Mouse (Mus musculus): Measurements from ENCODE around the gene Havcr1. TPM values are rescaled to one million over a fixed set of nuclear protein-coding genes. Genes with fewer than 3 reads are reported as not detected.
"Not testable (repeated sequence)": the region's sequence is repeated elsewhere in the genome, so short reads cannot be mapped to it uniquely, and the experiment has no call there.

Gene Havcr1
- polyA plus RNA-seq, 1 experiment from 2014 or later = 2.7 TPM

DNA sequence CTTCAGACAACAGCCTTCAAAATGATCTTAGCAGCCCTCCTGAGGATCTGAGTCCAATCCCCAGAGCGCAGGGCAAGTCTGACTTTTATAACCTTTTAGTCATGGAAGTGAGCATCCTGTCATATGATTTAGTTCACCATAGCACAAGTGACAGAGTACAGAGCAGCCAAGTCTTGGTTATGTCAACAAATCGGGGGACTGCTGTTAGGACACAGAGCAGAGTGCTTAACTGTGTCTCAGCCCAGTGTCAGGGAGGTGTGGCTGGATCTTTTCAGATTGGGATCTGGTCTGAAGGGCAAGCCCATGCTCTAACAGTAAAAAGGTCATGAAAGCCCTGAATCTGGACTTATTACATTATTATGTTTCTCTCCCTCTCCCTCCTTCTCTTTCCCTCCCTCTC, 18.8 kb downstream of the Havcr1 start:
- ATAC-seq (ENCODE audit: insufficient read depth) (peak; percentile 70; the same call in 1 of the 2 replicates), DNase-seq (peak; percentile 28)
- Histone ChIP-seq H3K27ac (ENCODE audit: low read depth) (no peak overlapping the region), H3K4me3 (ENCODE audit: low read depth, low read length) (no peak overlapping the region), H3K27me3 (ENCODE audit: insufficient read depth, low read length) (no peaks in the 10 kb centered on the region), H3K9ac (no peak overlapping the region), H3K36me3 (ENCODE audit: insufficient read depth) (no peaks in the 10 kb centered on the region), H3K9me3 (ENCODE audit: low read depth, low read length) (no peaks in the 10 kb centered on the region), H3K4me2 (no peak overlapping the region), H3K4me1 (ENCODE audit: insufficient read depth) (no peaks in the 10 kb centered on the region)
- WGBS = 25% methylated on average over 2 of the region's 2 CpGs
- no peak for TF ChIP-seq CTCF (IDR thresholded peaks at IDR 0.05; ENCODE audit: low read depth)

GRCm38 (mm10) chr11:46754669-46755068, 19.8 kb downstream of the Havcr1 start:
- Histone ChIP-seq H3K4me3 (ENCODE audit: low read depth, low read length) (no peak overlapping the region), H3K27ac (ENCODE audit: low read depth) (no peak overlapping the region), H3K4me1 (ENCODE audit: insufficient read depth) (no peaks in the 10 kb centered on the region), H3K9me3 (ENCODE audit: low read depth, low read length) (no peaks in the 10 kb centered on the region), H3K4me2 (no peak overlapping the region), H3K36me3 (ENCODE audit: insufficient read depth) (no peaks in the 10 kb centered on the region), H3K9ac (no peak overlapping the region), H3K27me3 (ENCODE audit: insufficient read depth, low read length) (no peaks in the 10 kb centered on the region)
- DNase-seq (peak; percentile 31), ATAC-seq (ENCODE audit: insufficient read depth) (no peak; the same call in 1 of the 2 replicates)
- 54% methylated on average over 4 of the region's 4 CpGs for WGBS
- no peak for TF ChIP-seq CTCF (IDR thresholded peaks at IDR 0.05; ENCODE audit: low read depth)

DNA sequence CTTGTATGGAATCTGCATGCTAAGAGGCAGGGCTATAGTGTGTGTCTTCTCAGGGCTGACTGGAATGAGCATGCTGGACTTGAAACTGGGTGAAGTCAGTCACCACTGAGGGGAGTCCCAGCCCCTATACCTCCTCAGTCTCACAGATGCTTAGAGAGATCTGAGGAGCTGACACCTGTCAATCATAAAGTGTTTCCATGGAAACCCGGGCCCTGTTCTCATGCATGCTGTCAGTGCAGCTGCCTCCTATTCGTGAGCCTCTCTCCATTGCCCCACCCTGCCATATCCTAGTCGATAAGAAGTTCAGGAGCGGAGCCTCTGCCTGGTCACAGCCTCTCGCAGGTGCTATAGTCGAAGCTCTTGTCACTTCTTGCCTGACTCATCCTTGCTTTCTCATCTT, 20.8 kb downstream of the Havcr1 start:
- not testable (repeated sequence) for H3K9ac ChIP-seq; H3K36me3 ChIP-seq (ENCODE audit: insufficient read depth); H3K27me3 ChIP-seq (ENCODE audit: insufficient read depth, low read length); ATAC-seq (ENCODE audit: insufficient read depth); DNase-seq; H3K27ac ChIP-seq (ENCODE audit: low read depth); H3K4me1 ChIP-seq (ENCODE audit: insufficient read depth); H3K4me3 ChIP-seq (ENCODE audit: low read depth, low read length); H3K4me2 ChIP-seq; H3K9me3 ChIP-seq (ENCODE audit: low read depth, low read length)
- WGBS = 87% methylated on average over 6 of the region's 6 CpGs

DNA sequence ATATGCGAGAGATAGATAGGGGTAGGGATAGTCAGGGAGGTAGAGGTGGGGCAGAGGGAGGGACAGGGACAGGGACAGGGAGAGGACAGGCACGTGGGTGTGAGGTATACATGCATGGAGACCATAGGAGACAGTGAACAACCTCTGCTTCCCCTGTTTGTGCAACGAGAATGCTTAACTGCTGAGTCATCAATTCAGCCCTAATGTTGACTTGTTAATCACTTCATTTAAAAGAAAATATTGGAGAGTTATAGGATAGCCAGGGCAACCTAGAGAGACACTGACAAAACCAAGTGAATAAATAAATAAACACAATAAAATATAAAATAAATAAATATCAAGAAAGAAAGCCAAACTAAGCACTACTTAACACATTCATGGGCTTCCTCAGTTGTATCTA, 42.0 kb downstream of the Havcr1 start:
- Histone ChIP-seq H3K27me3 (ENCODE audit: insufficient read depth, low read length) (no peaks in the 10 kb centered on the region), H3K9me3 (ENCODE audit: low read depth, low read length) (no peaks in the 10 kb centered on the region), H3K4me1 (ENCODE audit: insufficient read depth) (no peaks in the 10 kb centered on the region), H3K9ac (no peak overlapping the region), H3K4me3 (ENCODE audit: low read depth, low read length) (no peak overlapping the region), H3K4me2 (no peak overlapping the region), H3K36me3 (ENCODE audit: insufficient read depth) (no peaks in the 10 kb centered on the region), H3K27ac (ENCODE audit: low read depth) (no peak overlapping the region)
- ATAC-seq (ENCODE audit: insufficient read depth) (no peak), DNase-seq (no peak)
- no peak for TF ChIP-seq CTCF (IDR thresholded peaks at IDR 0.05; ENCODE audit: low read depth)
- 65% methylated on average over 3 of the region's 3 CpGs for WGBS

DNA sequence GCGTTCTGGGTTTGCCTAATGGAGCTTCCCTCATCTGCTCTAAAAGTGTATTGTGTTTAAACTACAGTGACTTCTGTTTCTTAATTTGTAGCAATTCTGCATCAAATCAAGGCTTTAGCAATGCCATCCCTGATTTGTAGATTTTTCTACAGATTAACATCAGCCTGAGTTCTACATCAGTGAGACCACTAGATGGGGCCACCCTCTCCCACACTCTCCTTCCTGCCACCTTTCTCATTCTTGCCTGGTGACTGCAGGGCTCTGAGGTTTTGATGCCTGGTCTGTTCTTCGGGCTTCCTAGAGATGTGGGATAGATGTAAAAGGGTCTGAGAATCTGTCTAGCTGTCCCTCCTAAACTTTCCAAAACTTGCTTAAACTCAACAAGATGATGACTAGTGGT, 44.9 kb downstream of the Havcr1 start:
- Histone ChIP-seq H3K4me2 (no peak overlapping the region), H3K9me3 (ENCODE audit: low read depth, low read length) (no peaks in the 10 kb centered on the region), H3K27me3 (ENCODE audit: insufficient read depth, low read length) (no peaks in the 10 kb centered on the region), H3K4me3 (ENCODE audit: low read depth, low read length) (no peak overlapping the region), H3K36me3 (ENCODE audit: insufficient read depth) (no peaks in the 10 kb centered on the region), H3K9ac (no peak overlapping the region), H3K27ac (ENCODE audit: low read depth) (no peak overlapping the region), H3K4me1 (ENCODE audit: insufficient read depth) (no peaks in the 10 kb centered on the region)
- DNase-seq = no peak
- TF ChIP-seq CTCF (IDR thresholded peaks at IDR 0.05; ENCODE audit: low read depth) = peak; percentile 22; the same call in 1 of the 2 replicates
- ATAC-seq (ENCODE audit: insufficient read depth) = no peak
- WGBS = 81% methylated on average over 2 of the region's 2 CpGs

GRCm38 (mm10) chr11:46804440-46804839, 69.6 kb downstream of the Havcr1 start:
- Histone ChIP-seq H3K9ac (no peak overlapping the region), H3K4me1 (ENCODE audit: insufficient read depth) (no peaks in the 10 kb centered on the region), H3K27ac (ENCODE audit: low read depth) (no peak overlapping the region), H3K27me3 (ENCODE audit: insufficient read depth, low read length) (no peaks in the 10 kb centered on the region), H3K4me3 (ENCODE audit: low read depth, low read length) (no peak overlapping the region), H3K9me3 (ENCODE audit: low read depth, low read length) (no peaks in the 10 kb centered on the region), H3K4me2 (no peak overlapping the region), H3K36me3 (ENCODE audit: insufficient read depth) (no peaks in the 10 kb centered on the region)
- no peak for DNase-seq
- WGBS = 78% methylated on average over 2 of the region's 2 CpGs
- ATAC-seq (ENCODE audit: insufficient read depth) = no peak
- TF ChIP-seq CTCF (IDR thresholded peaks at IDR 0.05; ENCODE audit: low read depth) = no peak

DNA sequence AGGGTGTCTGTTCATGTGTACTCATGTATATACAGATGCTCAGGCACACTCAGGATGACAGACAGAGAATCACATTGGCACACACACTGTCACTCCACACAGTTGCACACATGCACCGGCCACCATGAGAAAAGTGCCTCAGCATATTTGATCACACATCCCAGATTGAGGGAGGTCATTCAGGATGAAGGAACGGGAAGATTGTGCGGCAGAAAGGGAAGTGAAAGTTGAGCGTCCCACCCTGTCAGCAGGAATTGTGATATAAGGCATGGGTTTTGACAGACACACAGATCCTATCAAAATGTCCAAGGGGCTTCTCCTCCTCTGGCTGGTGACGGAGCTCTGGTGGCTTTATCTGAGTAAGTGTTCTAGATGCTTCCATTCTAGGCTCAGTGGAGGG, 75.6 kb downstream of the Havcr1 start, which contains the start of gene Timd4:
Gene Timd4 (plus strand): TSS at position 290 of the 400 bp plus-strand sequence.
- no peak within 1 kb of the TSS for H3K4me3 ChIP-seq (ENCODE audit: low read depth, low read length)
- H3K27me3 ChIP-seq (ENCODE audit: insufficient read depth, low read length) = no peaks in the 10 kb centered on the region
- no peak within 1 kb of the TSS for H3K4me2 ChIP-seq
- H3K4me1 ChIP-seq (ENCODE audit: insufficient read depth) = no peaks in the 10 kb centered on the region
- H3K36me3 ChIP-seq (ENCODE audit: insufficient read depth) = no peaks in the 10 kb centered on the region
- DNase-seq = no peak
- no peak within 1 kb of the TSS for H3K27ac ChIP-seq (ENCODE audit: low read depth)
- WGBS = 65% methylated on average over 5 of the region's 5 CpGs
- no peak for TF ChIP-seq CTCF (IDR thresholded peaks at IDR 0.05; ENCODE audit: low read depth)
- H3K9ac ChIP-seq = no peak within 1 kb of the TSS
- no peak for ATAC-seq (ENCODE audit: insufficient read depth)
- no peaks in the 10 kb centered on the region for H3K9me3 ChIP-seq (ENCODE audit: low read depth, low read length)

DNA sequence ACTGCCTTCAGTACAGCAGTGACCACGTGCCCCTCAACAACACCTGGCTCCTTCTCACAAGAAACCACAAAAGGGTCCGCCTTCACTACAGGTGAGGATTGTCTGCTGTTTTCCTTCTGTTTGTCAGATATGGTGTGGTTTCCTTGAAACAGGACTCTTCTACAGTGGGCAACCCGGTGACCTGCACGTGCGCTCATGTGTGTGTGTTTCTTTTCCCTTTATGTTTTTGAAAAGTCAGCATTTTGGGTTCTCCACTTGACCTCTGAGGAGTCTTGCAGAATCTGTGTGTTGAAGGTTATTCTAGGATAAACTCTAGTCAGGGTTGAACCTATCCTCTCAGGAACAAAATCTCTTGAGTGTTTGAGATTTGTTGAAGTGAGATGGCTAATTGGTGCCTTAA, 82.8 kb downstream of the Havcr1 start:
- no peak for ATAC-seq (ENCODE audit: insufficient read depth)
- no peaks in the 10 kb centered on the region for H3K9me3 ChIP-seq (ENCODE audit: low read depth, low read length)
- H3K4me1 ChIP-seq (ENCODE audit: insufficient read depth) = no peaks in the 10 kb centered on the region
- WGBS = 82% methylated on average over 5 of the region's 5 CpGs
- DNase-seq = no peak
- no peak overlapping the region for H3K4me3 ChIP-seq (ENCODE audit: low read depth, low read length)
- H3K27ac ChIP-seq (ENCODE audit: low read depth) = no peak overlapping the region
- H3K4me2 ChIP-seq = no peak overlapping the region
- no peak overlapping the region for H3K9ac ChIP-seq
- no peaks in the 10 kb centered on the region for H3K36me3 ChIP-seq (ENCODE audit: insufficient read depth)
- TF ChIP-seq CTCF (IDR thresholded peaks at IDR 0.05; ENCODE audit: low read depth) = no peak
- no peaks in the 10 kb centered on the region for H3K27me3 ChIP-seq (ENCODE audit: insufficient read depth, low read length)
